Mouse (Mus musculus): ENCODE measurements around the gene Tmem104. TPM values are rescaled to one million over a fixed set of nuclear protein-coding genes. Genes with fewer than 3 reads are reported as not detected.

Tmem104 gene
- polyA plus RNA-seq, 1 experiment from 2014 or later: 9.6 TPM

GRCm38 (mm10) chr11:115287386-115287785 lies 100.1 kb downstream of the Tmem104 start:
- DNase-seq (ENCODE audit: low spot score): no peak
- Histone ChIP-seq H3K9me3 (no peaks in the 10 kb centered on the region), H3K36me3 (no peaks in the 10 kb centered on the region), H3K4me1 (peaks cover 23% of the 10 kb centered on the region), H3K27me3 (ENCODE audit: insufficient read depth, poor library complexity, severe bottlenecking) (no peaks in the 10 kb centered on the region), H3K27ac (no peak overlapping the region), H3K4me3 (no peak overlapping the region)
- 82% methylated on average over 5 of the region's 5 CpGs for WGBS

GRCm38 (mm10) chr11:115288305-115288704 lies 101.0 kb downstream of the Tmem104 start:
- no peak overlapping the region for H3K4me3 ChIP-seq
- no peaks in the 10 kb centered on the region for H3K27me3 ChIP-seq (ENCODE audit: insufficient read depth, poor library complexity, severe bottlenecking)
- DNase-seq (ENCODE audit: low spot score): no peak
- 83% methylated on average over 2 of the region's 2 CpGs for WGBS
- H3K27ac ChIP-seq: no peak overlapping the region
- H3K4me1 ChIP-seq: peaks cover 24% of the 10 kb centered on the region
- no peaks in the 10 kb centered on the region for H3K9me3 ChIP-seq
- H3K36me3 ChIP-seq: no peaks in the 10 kb centered on the region

GRCm38 (mm10) chr11:115289885-115290284 lies 102.6 kb downstream of the Tmem104 start:
- no peak for DNase-seq (ENCODE audit: low spot score)
- Histone ChIP-seq H3K4me3 (no peak overlapping the region), H3K27ac (no peak overlapping the region), H3K36me3 (no peaks in the 10 kb centered on the region), H3K9me3 (no peaks in the 10 kb centered on the region), H3K4me1 (peaks cover 24% of the 10 kb centered on the region), H3K27me3 (ENCODE audit: insufficient read depth, poor library complexity, severe bottlenecking) (0 out of 2 replicates have a peak, but pooled peaks cover 7% of the 10 kb centered on the region)
- WGBS: 77% methylated on average over 8 of the region's 8 CpGs

- 89% methylated on average over 1 of the region's 1 CpGs for WGBS
- no peak overlapping the region for H3K27ac ChIP-seq
These were observed 103.0 kb downstream of the Tmem104 start for GRCm38 (mm10) chr11:115290314-115290713.

GRCm38 (mm10) chr11:115290919-115291318 lies 103.6 kb downstream of the Tmem104 start:
- Histone ChIP-seq H3K9me3 (no peaks in the 10 kb centered on the region), H3K4me1 (peaks cover 22% of the 10 kb centered on the region), H3K27ac (no peak overlapping the region), H3K36me3 (no peaks in the 10 kb centered on the region), H3K4me3 (no peak overlapping the region), H3K27me3 (ENCODE audit: insufficient read depth, poor library complexity, severe bottlenecking) (peaks cover 14% of the 10 kb centered on the region; the same call in 1 of the 2 replicates)
- 71% methylated on average over 6 of the region's 6 CpGs for WGBS
- DNase-seq (ENCODE audit: low spot score): no peak

More at GRCm38 (mm10) chr11:115290314-115290713, 103.0 kb downstream of the Tmem104 start:
- DNase-seq (ENCODE audit: low spot score): no peak
- Histone ChIP-seq H3K4me3 (no peak overlapping the region), H3K27me3 (ENCODE audit: insufficient read depth, poor library complexity, severe bottlenecking) (0 out of 2 replicates have a peak, but pooled peaks cover 8% of the 10 kb centered on the region), H3K4me1 (peaks cover 24% of the 10 kb centered on the region), H3K9me3 (no peaks in the 10 kb centered on the region), H3K36me3 (no peaks in the 10 kb centered on the region)

GRCm38 (mm10) chr11:115291503-115291902 lies 104.2 kb downstream of the Tmem104 start:
- DNase-seq (ENCODE audit: low spot score): no peak
- H3K27ac ChIP-seq: no peak overlapping the region
- peaks cover 23% of the 10 kb centered on the region for H3K4me1 ChIP-seq
- 79% methylated on average over 10 of the region's 10 CpGs for WGBS
- H3K36me3 ChIP-seq: no peaks in the 10 kb centered on the region
- no peak overlapping the region for H3K4me3 ChIP-seq
- H3K27me3 ChIP-seq (ENCODE audit: insufficient read depth, poor library complexity, severe bottlenecking): peaks cover 20% of the 10 kb centered on the region
- H3K9me3 ChIP-seq: no peaks in the 10 kb centered on the region

GRCm38 (mm10) chr11:115292631-115293375 lies 105.5 kb downstream of the Tmem104 start:
- WGBS: 54% methylated on average over 14 of the region's 14 CpGs
- H3K4me1 ChIP-seq: peaks cover 36% of the 10 kb centered on the region
- H3K27me3 ChIP-seq (ENCODE audit: insufficient read depth, poor library complexity, severe bottlenecking): peaks cover 33% of the 10 kb centered on the region
- H3K9me3 ChIP-seq: no peaks in the 10 kb centered on the region
- H3K36me3 ChIP-seq: no peaks in the 10 kb centered on the region
- H3K27ac ChIP-seq: peak overlapping the region; percentile 72
- H3K4me3 ChIP-seq: 0 out of 2 replicates have a peak overlapping the region, but pooled peaks have one; percentile 16
- DNase-seq (ENCODE audit: low spot score): no peak

GRCm38 (mm10) chr11:115295939-115296338 lies 108.7 kb downstream of the Tmem104 start:
- Histone ChIP-seq H3K27me3 (ENCODE audit: insufficient read depth, poor library complexity, severe bottlenecking) (peaks cover 46% of the 10 kb centered on the region), H3K27ac (no peak overlapping the region), H3K9me3 (no peaks in the 10 kb centered on the region), H3K4me3 (no peak overlapping the region), H3K4me1 (peaks cover 38% of the 10 kb centered on the region), H3K36me3 (no peaks in the 10 kb centered on the region)
- WGBS: 86% methylated on average over 11 of the region's 11 CpGs
- DNase-seq (ENCODE audit: low spot score): no peak

Small RNA genes lying within 50 kb of the gene (microRNA-seq; reads per million reads assigned to microRNA genes)
- gene Gm25837: not detected

Other genes with a start within 250 kb of the Tmem104 start
- gene Cd300c, start 218.3 kb upstream of the Tmem104 start, polyA plus RNA-seq (2016; fragmentation: Nextera tagmentation; extraction: Ambion mirVana): not detected in 2 replicates
- not detected in 2 replicates for gene Cd300ld, start 197.6 kb upstream of the Tmem104 start, polyA plus RNA-seq (2016; fragmentation: Nextera tagmentation; extraction: Ambion mirVana)
- 0.35 TPM in 1 of 2 replicates, not detected in the other for gene Cd300c2, start 185.6 kb upstream of the Tmem104 start, polyA plus RNA-seq (2016; fragmentation: Nextera tagmentation; extraction: Ambion mirVana)
- gene Cd300ld2, start 171.3 kb upstream of the Tmem104 start, polyA plus RNA-seq (2016; fragmentation: Nextera tagmentation; extraction: Ambion mirVana): not detected in 2 replicates
- gene Cd300ld4, start 160.5 kb upstream of the Tmem104 start, polyA plus RNA-seq (2016; fragmentation: Nextera tagmentation; extraction: Ambion mirVana): not detected in 2 replicates
- not detected in 2 replicates for gene Cd300ld5, start 149.7 kb upstream of the Tmem104 start, polyA plus RNA-seq (2016; fragmentation: Nextera tagmentation; extraction: Ambion mirVana)
- gene Cd300ld3, start 139.1 kb upstream of the Tmem104 start, polyA plus RNA-seq (2016; fragmentation: Nextera tagmentation; extraction: Ambion mirVana): not detected in 2 replicates
- 0.09 and 0.26 TPM in 2 replicates for gene Cd300e, start 125.3 kb upstream of the Tmem104 start, polyA plus RNA-seq (2016; fragmentation: Nextera tagmentation; extraction: Ambion mirVana)
- gene Rab37, start 96.1 kb upstream of the Tmem104 start, polyA plus RNA-seq (2016; fragmentation: Nextera tagmentation; extraction: Ambion mirVana): 2.2 and 2.6 TPM in 2 replicates
- gene Cd300lf, start 53.5 kb upstream of the Tmem104 start, polyA plus RNA-seq (2016; fragmentation: Nextera tagmentation; extraction: Ambion mirVana): 0.08 and 0.27 TPM in 2 replicates
- 29.5 and 74.6 TPM in 2 replicates for gene Slc9a3r1, start 24.1 kb upstream of the Tmem104 start, polyA plus RNA-seq (2016; fragmentation: Nextera tagmentation; extraction: Ambion mirVana)
- gene Nat9, start 372 bp downstream of the Tmem104 start, polyA plus RNA-seq (2016; fragmentation: Nextera tagmentation; extraction: Ambion mirVana): 15.8 and 17.0 TPM in 2 replicates
- gene Grin2c, start 79.8 kb downstream of the Tmem104 start, polyA plus RNA-seq (2016; fragmentation: Nextera tagmentation; extraction: Ambion mirVana): 0.23 and 0.65 TPM in 2 replicates
- 14.3 and 16.5 TPM in 2 replicates for gene Fdxr, start 89.6 kb downstream of the Tmem104 start, polyA plus RNA-seq (2016; fragmentation: Nextera tagmentation; extraction: Ambion mirVana)
- gene Fads6, start 110.2 kb downstream of the Tmem104 start, polyA plus RNA-seq (2016; fragmentation: Nextera tagmentation; extraction: Ambion mirVana): 0.64 and 1.3 TPM in 2 replicates
- not detected in 2 replicates for gene Otop2, start 119.7 kb downstream of the Tmem104 start, polyA plus RNA-seq (2016; fragmentation: Nextera tagmentation; extraction: Ambion mirVana)
- 0.26 and 0.34 TPM in 2 replicates for gene Ush1g, start 134.6 kb downstream of the Tmem104 start, polyA plus RNA-seq (2016; fragmentation: Nextera tagmentation; extraction: Ambion mirVana)
- 0.05 TPM in 1 of 2 replicates, not detected in the other for gene Otop3, start 147.2 kb downstream of the Tmem104 start, polyA plus RNA-seq (2016; fragmentation: Nextera tagmentation; extraction: Ambion mirVana)
- 5.5 and 8.6 TPM in 2 replicates for gene Hid1, start 180.3 kb downstream of the Tmem104 start, polyA plus RNA-seq (2016; fragmentation: Nextera tagmentation; extraction: Ambion mirVana)
- 8.2 and 11.3 TPM in 2 replicates for gene Cdr2l, start 194.4 kb downstream of the Tmem104 start, polyA plus RNA-seq (2016; fragmentation: Nextera tagmentation; extraction: Ambion mirVana)
- 184 and 202 TPM in 2 replicates for gene Mrpl58, start 216.3 kb downstream of the Tmem104 start, polyA plus RNA-seq (2016; fragmentation: Nextera tagmentation; extraction: Ambion mirVana)
- gene Atp5h, start 232.5 kb downstream of the Tmem104 start, polyA plus RNA-seq (2016; fragmentation: Nextera tagmentation; extraction: Ambion mirVana): 1,131 and 1,417 TPM in 2 replicates
- 12.3 and 13.3 TPM in 2 replicates for gene Kctd2, start 232.6 kb downstream of the Tmem104 start, polyA plus RNA-seq (2016; fragmentation: Nextera tagmentation; extraction: Ambion mirVana)